Comparison of ENCODE assay signal across 7 mouse cellular contexts in genomic region chr1:105946581-105947540, GRCm38 (mm10). TPM values are rescaled to one million over a fixed set of nuclear protein-coding genes. Genes with fewer than 3 reads are reported as not detected.
DNase-seq lines count a peak whose midpoint lies in the region; ATAC-seq lines count a peak whose summit lies in the region.

No protein-coding gene starts in this region.

- 0 out of 2 replicates have a peak, but pooled peaks cover 4% of the 10 kb centered on the region for H3K4me1 ChIP-seq in midbrain, embryonic 14.5 days (ENCODE audit: control insufficient read depth, insufficient read depth, low read length)
- no peaks in the 10 kb centered on the region for H3K4me1 ChIP-seq in midbrain, embryonic 10.5 days
- H3K4me1 ChIP-seq in heart, embryonic 11.5 days (ENCODE audit: control insufficient read depth, insufficient read depth, low read length) = peaks cover 11% of the 10 kb centered on the region

- H3K27me3 ChIP-seq in midbrain, embryonic 14.5 days (ENCODE audit: control insufficient read depth, insufficient read depth, low read length) = no peaks in the 10 kb centered on the region
- no peaks in the 10 kb centered on the region for H3K27me3 ChIP-seq in midbrain, embryonic 10.5 days (ENCODE audit: low read depth, poor library complexity, severe bottlenecking)
- H3K27me3 ChIP-seq in heart, embryonic 11.5 days (ENCODE audit: control insufficient read depth, insufficient read depth, low read length) = no peaks in the 10 kb centered on the region

- intact Hi-C loops in left cerebral cortex, postnatal 14 days (cut with DNase I) = no loop called here

- no peak for ATAC-seq in midbrain, embryonic 14.5 days (ENCODE audit: low FRiP score, low TSS enrichment)
- no peak for ATAC-seq in heart, embryonic 11.5 days (replicated peaks; ENCODE audit: insufficient number of reproducible peaks, low FRiP score, low TSS enrichment)

- peak; percentile 55 for DNase-seq in midbrain, embryonic 14.5 days
- no peak for DNase-seq in midbrain, embryonic 10.5 days (ENCODE audit: low spot score)
- peak; percentile 44 to 48 for DNase-seq in cerebellum, postnatal 14 days
- DNase-seq in left cerebral cortex, postnatal 14 days (ENCODE audit: low spot score in 2 of 2) = peak; percentile 71 to 88
- DNase-seq in spleen, adult 12 weeks (ENCODE audit: low spot score) = no peak
- no peak for DNase-seq in thymus, postnatal 0 days (ENCODE audit: low spot score)

- H3K36me3 ChIP-seq in midbrain, embryonic 14.5 days (ENCODE audit: control insufficient read depth, insufficient read depth, low read length) = no peaks in the 10 kb centered on the region
- no peaks in the 10 kb centered on the region for H3K36me3 ChIP-seq in midbrain, embryonic 10.5 days
- H3K36me3 ChIP-seq in heart, embryonic 11.5 days (ENCODE audit: control insufficient read depth, insufficient read depth, low read length) = no peaks in the 10 kb centered on the region

- no peaks in the 10 kb centered on the region for H3K9me3 ChIP-seq in midbrain, embryonic 14.5 days (ENCODE audit: control insufficient read depth, low read length)
- no peaks in the 10 kb centered on the region for H3K9me3 ChIP-seq in midbrain, embryonic 10.5 days (replicated peaks)
- H3K9me3 ChIP-seq in heart, embryonic 11.5 days (replicated peaks; ENCODE audit: control insufficient read depth, low read length) = no peaks in the 10 kb centered on the region

- no peak overlapping the region for H3K4me2 ChIP-seq in midbrain, embryonic 14.5 days (ENCODE audit: low read length)
- peak overlapping the region; percentile 16; the same call in 1 of the 2 replicates for H3K4me2 ChIP-seq in heart, embryonic 11.5 days

- 68% methylated on average over 13 of the region's 13 CpGs for WGBS in midbrain, embryonic 14.5 days
- whole genome bisulfite sequencing in midbrain, embryonic 10.5 days = 85% methylated on average over 13 of the region's 13 CpGs
- WGBS in heart, embryonic 11.5 days (ENCODE audit: insufficient replicate concordance) = 51% methylated on average over 13 of the region's 13 CpGs

- no peak overlapping the region for H3K4me3 ChIP-seq in midbrain, embryonic 14.5 days (replicated peaks; ENCODE audit: low read depth, low read length)
- no peak overlapping the region for H3K4me3 ChIP-seq in midbrain, embryonic 10.5 days
- no peak overlapping the region for H3K4me3 ChIP-seq in heart, embryonic 11.5 days (ENCODE audit: low read depth, low read length)

- H3K27ac ChIP-seq in midbrain, embryonic 14.5 days (replicated peaks; ENCODE audit: low read depth, low read length) = no peak overlapping the region
- H3K27ac ChIP-seq in midbrain, embryonic 10.5 days (replicated peaks) = no peak overlapping the region
- peak overlapping the region; percentile 78 for H3K27ac ChIP-seq in heart, embryonic 11.5 days (ENCODE audit: low read depth, low read length)

- no peak overlapping the region for H3K9ac ChIP-seq in midbrain, embryonic 14.5 days (replicated peaks; ENCODE audit: low read length)
- 0 out of 2 replicates have a peak overlapping the region, but pooled peaks have one; percentile 52 for H3K9ac ChIP-seq in heart, embryonic 11.5 days (ENCODE audit: low read depth, low read length)

RNA-seq across cellular contexts. Expression of gene Zcchc2, which starts 43.3 kb away (rescaled TPM):
- polyA plus RNA-seq in midbrain, embryonic 14.5 days (2014; fragmentation: Nextera tagmentation; extraction: Ambion mirVana) = 2.6 and 2.8 TPM in 2 replicates
- 1.7 and 1.9 TPM in 2 replicates for polyA plus RNA-seq in midbrain, embryonic 10.5 days (2016; fragmentation: Nextera tagmentation; extraction: Ambion mirVana)
- polyA plus RNA-seq in heart, embryonic 11.5 days (2014; fragmentation: Nextera tagmentation; extraction: Ambion mirVana) = 2.4 and 2.7 TPM in 2 replicates
- total RNA-seq in left cerebral cortex, postnatal 14 days (2021) = 10 to 100 TPM; 23.8 to 24.0 TPM
- 3.7 and 5.3 TPM in 2 replicates for polyA plus RNA-seq in thymus, postnatal 0 days (2015; fragmentation: Nextera tagmentation; extraction: Ambion mirVana)

Comparison
In these comparisons a context has a peak if more than half of its experiments do, and no peak if none do; other contexts are left out.
1. DNase-seq: peak in midbrain, embryonic 14.5 days (single experiment), cerebellum, postnatal 14 days (2 of 2) and left cerebral cortex, postnatal 14 days (2 of 2); none in midbrain, embryonic 10.5 days (single experiment), spleen, adult 12 weeks (single experiment) and thymus, postnatal 0 days (single experiment).